Comparison of ENCODE assay signal across 24 mouse cellular contexts in genomic region chr11:20254791-20255190, GRCm38 (mm10).
"Had no signal": no experiment of that assay in that cellular context is flagged by ENCODE, and none has a peak within 500 bp of the region (broad histone marks: within the 10 kb centered on the region; RNA-seq: fewer than 3 reads in every experiment).

No protein-coding gene starts in this region.

- H3K27ac ChIP-seq: embryonic facial prominence, embryonic 10.5 days; embryonic facial prominence, embryonic 12.5 days; embryonic facial prominence, embryonic 13.5 days; embryonic facial prominence, embryonic 15.5 days; forebrain, embryonic 10.5 days; forebrain, embryonic 12.5 days; forebrain, embryonic 13.5 days; forebrain, embryonic 15.5 days; gastrocnemius, adult 2 months had no signal

- H3K4me1 ChIP-seq: embryonic facial prominence, embryonic 12.5 days; forebrain, embryonic 13.5 days had no signal

- DNase-seq: cerebellum, adult 2 months; cerebellum, adult 8-10 months; cerebellum, adult 9-10 months; cerebellum, adult 9-11 months; cerebellum, postnatal 10 days; cerebellum, postnatal 14 days; cerebellum, postnatal 25 days; cerebellum, postnatal 36 days; forebrain, postnatal 0 days; gastrocnemius, adult 2 months; gastrocnemius, postnatal 10 days; gastrocnemius, postnatal 14 days; gastrocnemius, postnatal 25 days; gastrocnemius, postnatal 36 days; heart, adult 18-20 months had no signal

- H3K36me3 ChIP-seq: embryonic facial prominence, embryonic 10.5 days; embryonic facial prominence, embryonic 12.5 days; embryonic facial prominence, embryonic 13.5 days; embryonic facial prominence, embryonic 15.5 days; forebrain, embryonic 10.5 days; forebrain, embryonic 12.5 days; forebrain, embryonic 15.5 days had no signal

- H3K27me3 ChIP-seq: embryonic facial prominence, embryonic 12.5 days; embryonic facial prominence, embryonic 13.5 days; embryonic facial prominence, embryonic 15.5 days; forebrain, embryonic 12.5 days; forebrain, embryonic 13.5 days; forebrain, embryonic 15.5 days had no signal

- H3K9ac ChIP-seq: embryonic facial prominence, embryonic 12.5 days; embryonic facial prominence, embryonic 13.5 days; embryonic facial prominence, embryonic 15.5 days; forebrain, embryonic 12.5 days; forebrain, embryonic 13.5 days; forebrain, embryonic 15.5 days; forebrain, postnatal 0 days had no signal

- H3K4me3 ChIP-seq: embryonic facial prominence, embryonic 10.5 days; embryonic facial prominence, embryonic 12.5 days; embryonic facial prominence, embryonic 13.5 days; embryonic facial prominence, embryonic 15.5 days; erythroblast, embryonic 14.5 days; forebrain, embryonic 10.5 days; forebrain, embryonic 12.5 days; forebrain, embryonic 13.5 days; forebrain, embryonic 15.5 days; gastrocnemius, adult 2 months had no signal

- H3K9me3 ChIP-seq: embryonic facial prominence, embryonic 10.5 days; embryonic facial prominence, embryonic 12.5 days; embryonic facial prominence, embryonic 13.5 days; embryonic facial prominence, embryonic 15.5 days; forebrain, embryonic 10.5 days; forebrain, embryonic 12.5 days; forebrain, embryonic 13.5 days; forebrain, embryonic 15.5 days had no signal
